Mouse (Mus musculus): ENCODE data around the gene Efnb3. TPM values are rescaled to one million over a fixed set of nuclear protein-coding genes. Genes with fewer than 3 reads are reported as not detected.
"Not testable (repeated sequence)": the region's sequence is repeated elsewhere in the genome, so short reads cannot be mapped to it uniquely, and the experiment has no call there.

Gene Efnb3
- polyA plus RNA-seq, 1 experiment from 2014 or later: 0.27 TPM

DNA sequence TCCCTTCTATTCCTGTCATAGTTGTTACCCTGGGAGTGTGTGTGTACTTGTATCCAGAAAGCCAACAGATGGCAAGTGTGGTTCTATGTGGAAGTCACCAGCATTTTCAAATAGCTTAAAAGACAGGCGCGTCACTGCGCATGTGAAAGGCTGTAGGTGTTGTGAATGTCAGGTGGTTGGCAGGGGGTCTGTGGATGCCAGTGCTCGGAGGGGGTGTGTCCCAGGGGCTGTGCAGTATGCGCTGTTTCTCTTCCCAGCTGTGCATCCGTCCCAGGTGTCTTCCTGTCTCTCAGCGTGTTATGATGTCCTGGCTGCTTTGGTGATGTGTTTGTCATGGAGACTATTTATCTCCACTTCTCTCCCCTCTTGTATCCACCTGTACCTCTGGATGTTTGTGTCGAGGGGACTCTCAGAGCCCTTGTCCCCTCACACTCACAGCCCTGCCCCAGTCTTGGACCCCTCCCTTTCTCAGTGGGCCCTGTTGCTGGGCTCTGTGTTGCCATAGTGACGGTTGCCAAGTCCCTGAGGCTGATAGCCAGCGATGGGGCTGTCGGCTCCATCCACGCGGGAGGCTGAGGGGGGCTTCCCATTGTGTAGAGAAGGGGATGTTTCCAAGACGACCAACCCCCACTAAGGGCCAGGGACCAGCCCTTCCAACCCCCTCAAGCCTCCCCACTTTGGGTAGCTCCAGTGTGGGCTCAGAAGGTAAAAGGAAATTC lies 7.2 kb downstream of the Efnb3 start:
- POLR2A ChIA-PET: no interaction called here
- in situ Hi-C loops (cut with MboI; ENCODE audit: low pct_unique_long_range_greater_than_20kb): no loop called here
- DNase-seq (ENCODE audit: low read depth, low spot score) (no peak), ATAC-seq (no peak)
- TF ChIP-seq CTCF (IDR thresholded peaks at IDR 0.05): no peak
- CTCF ChIA-PET: no interaction called here
- H3K27me3 ChIP-seq: no peaks in the 10 kb centered on the region

DNA sequence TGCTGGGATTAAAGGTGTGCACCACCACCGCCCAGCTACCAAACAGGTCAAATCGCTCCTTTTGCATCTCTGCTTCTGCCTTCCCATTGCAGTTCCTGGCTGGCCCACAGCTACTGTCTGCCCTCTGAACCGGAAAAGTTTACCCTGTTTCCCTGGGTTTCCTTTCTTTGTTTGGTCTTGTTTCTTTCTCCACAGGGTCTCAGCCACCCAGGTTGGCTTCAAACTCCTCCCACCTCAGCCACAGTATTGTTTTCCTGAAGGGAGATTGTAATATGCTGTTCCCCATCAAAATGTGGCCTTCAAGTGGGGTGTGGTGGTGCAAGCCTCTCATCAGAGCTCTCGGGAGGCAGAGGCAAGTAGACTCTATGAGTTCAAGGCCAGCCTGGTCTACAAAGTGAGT lies 8.7 kb downstream of the Efnb3 start:
- in situ Hi-C loops (cut with MboI; ENCODE audit: low pct_unique_long_range_greater_than_20kb): no loop called here
- ChIA-PET POLR2A (no interaction called here), CTCF (no interaction called here)
- TF ChIP-seq CTCF (IDR thresholded peaks at IDR 0.05): no peak
- no peaks in the 10 kb centered on the region for H3K27me3 ChIP-seq
- DNase-seq (ENCODE audit: low read depth, low spot score) (no peak), ATAC-seq (no peak)

DNA sequence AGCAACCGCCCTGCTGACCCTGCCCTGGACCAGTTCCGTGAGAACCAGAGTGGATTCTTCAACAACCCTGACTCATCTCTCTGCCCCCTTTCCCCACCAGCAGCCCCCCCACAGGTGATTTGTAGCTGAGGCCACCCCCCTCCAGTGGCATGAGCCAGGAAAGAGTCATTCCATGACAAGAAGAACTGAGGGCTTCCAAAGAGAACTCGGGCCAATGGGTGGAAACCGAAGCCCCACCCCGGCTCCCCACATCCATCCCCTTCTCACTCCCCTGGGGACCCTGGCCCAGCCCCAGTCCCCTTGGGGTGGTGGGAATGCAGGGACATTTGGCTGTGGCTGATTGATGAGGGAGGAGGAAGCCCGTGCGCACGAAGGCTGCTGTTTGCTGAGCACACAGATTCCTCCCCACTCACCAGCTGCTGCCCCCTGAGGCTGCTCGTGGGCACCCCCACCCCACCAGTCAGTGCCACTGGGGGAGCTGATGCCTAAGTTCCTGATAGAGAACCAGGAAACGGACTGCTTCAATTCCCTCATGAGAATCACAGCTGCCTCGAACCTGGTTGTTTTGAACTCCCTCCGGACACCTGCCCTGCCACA lies 10.8 kb downstream of the Efnb3 start, which contains the start of gene Dnah2:
Gene Dnah2, minus strand, starts transcription at position 51 of the 597 bp plus-strand sequence.
- ATAC-seq: no peak
- no peak for TF ChIP-seq CTCF (IDR thresholded peaks at IDR 0.05)
- POLR2A ChIA-PET: no interaction called here
- no peaks in the 10 kb centered on the region for H3K27me3 ChIP-seq
- in situ Hi-C loops (cut with MboI; ENCODE audit: low pct_unique_long_range_greater_than_20kb): no loop called here
- no peak for DNase-seq (ENCODE audit: low read depth, low spot score)
- CTCF ChIA-PET: no interaction called here

DNA sequence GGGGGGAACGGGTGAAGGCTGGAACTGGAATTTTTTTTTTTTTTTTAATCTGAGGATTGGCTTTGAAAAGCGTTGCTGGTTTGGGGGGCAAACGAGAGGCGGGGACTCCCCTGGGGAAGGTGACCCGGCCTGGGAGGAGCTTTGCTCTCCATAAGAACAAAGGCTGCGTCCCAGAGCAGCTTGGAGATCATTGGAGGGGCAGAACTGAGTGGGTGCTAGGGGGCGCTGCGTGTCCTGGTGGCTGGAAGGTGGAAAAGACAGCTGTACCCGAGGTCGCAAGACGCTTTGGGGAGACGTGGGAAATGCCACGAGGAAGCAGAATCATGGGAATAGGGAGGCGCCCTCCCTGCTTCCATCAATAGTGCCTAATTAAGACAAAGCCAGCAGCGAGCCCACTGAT lies 12.9 kb downstream of the Efnb3 start:
- in situ Hi-C loops (cut with MboI; ENCODE audit: low pct_unique_long_range_greater_than_20kb): no loop called here
- no peak for TF ChIP-seq CTCF (IDR thresholded peaks at IDR 0.05)
- CTCF ChIA-PET: interaction anchor here (0.8 to 2.6 kb wide), 11 partner anchors 11 to 109 kb away, joined by 3 to 10 read pairs (median 4); partner anchors contain the start of genes Trp53 and Wrap53
- H3K27me3 ChIP-seq: no peaks in the 10 kb centered on the region
- POLR2A ChIA-PET: interaction anchor here (1.3 to 1.8 kb wide), 3 partner anchors 33 to 115 kb away, joined by 4 to 5 read pairs (median 4); partner anchors contain the start of genes Mpdu1, Trp53 and Wrap53
- no peak for DNase-seq (ENCODE audit: low read depth, low spot score)
- ATAC-seq: peak; percentile 45

DNA sequence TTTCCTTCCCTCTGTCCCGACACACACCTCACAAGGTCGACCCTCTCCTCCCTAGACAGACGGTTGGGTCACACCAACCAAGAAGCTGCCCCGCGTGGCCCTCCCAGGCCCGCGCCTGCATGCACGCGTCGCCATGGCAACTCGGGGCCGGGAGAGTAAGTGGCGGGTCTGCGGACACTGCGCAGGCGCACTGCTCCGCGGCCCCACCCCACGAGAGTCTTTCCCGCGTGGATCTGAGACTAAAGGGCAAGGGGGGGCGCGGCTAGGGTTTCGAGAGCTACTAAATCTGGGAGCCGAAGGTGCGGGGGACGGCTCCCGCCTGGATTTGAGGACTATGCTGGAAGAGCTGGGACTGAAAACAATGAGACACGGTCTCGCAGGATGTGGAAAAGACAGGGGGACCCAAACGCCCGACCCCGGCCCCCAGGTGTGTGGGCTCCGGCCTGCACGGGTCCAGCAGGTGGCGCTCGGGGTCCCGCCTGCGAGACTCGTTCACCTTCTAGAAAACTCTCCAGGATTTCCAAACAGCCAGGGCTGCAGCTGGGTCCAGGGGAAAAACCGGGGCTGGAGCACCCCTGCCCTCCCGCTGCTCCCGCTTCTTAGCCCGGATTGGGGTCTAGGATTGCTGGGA lies 13.5 kb downstream of the Efnb3 start:
- no peaks in the 10 kb centered on the region for H3K27me3 ChIP-seq
- peak; percentile 44 for ATAC-seq
- peak; percentile 9 for DNase-seq (ENCODE audit: low read depth, low spot score)
- TF ChIP-seq CTCF (IDR thresholded peaks at IDR 0.05): peak; percentile 95
- ChIA-PET CTCF (interaction anchor here (0.8 to 2.6 kb wide), 8 partner anchors 14 to 110 kb away, joined by 3 to 10 read pairs (median 4); partner anchors contain the start of genes Trp53 and Wrap53), POLR2A (interaction anchor here (0.7 to 1.8 kb wide), 4 partner anchors 33 to 116 kb away, joined by 4 to 5 read pairs (median 4); partner anchors contain the start of genes Mpdu1, Trp53 and Wrap53)
- in situ Hi-C loops (cut with MboI; ENCODE audit: low pct_unique_long_range_greater_than_20kb): no loop called here

DNA sequence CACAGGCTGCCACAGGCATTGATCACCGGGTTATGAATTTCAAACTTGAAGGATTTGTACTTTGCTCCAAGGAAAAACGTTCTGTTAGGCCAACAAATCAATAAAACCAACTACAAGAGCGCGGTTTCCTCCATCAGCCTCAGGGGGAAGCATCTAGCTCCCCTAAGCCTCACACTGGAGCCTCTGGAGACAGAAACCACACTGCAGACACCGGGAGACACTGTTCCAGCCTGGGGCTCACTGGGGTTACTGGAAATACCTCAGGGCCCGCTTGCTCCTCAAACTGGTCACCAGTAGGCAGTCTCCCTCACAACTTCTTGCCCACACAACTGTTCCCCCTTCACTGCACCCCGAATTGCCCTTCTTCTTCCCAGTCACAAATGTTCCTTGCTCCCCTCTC lies 14.0 kb downstream of the Efnb3 start:
- TF ChIP-seq CTCF (IDR thresholded peaks at IDR 0.05): no peak
- ATAC-seq (no peak), DNase-seq (ENCODE audit: low read depth, low spot score) (no peak)
- in situ Hi-C loops (cut with MboI; ENCODE audit: low pct_unique_long_range_greater_than_20kb): no loop called here
- ChIA-PET POLR2A (interaction anchor here (0.7 to 1.8 kb wide), 2 partner anchors 54 to 105 kb away, joined by 4 read pairs; no protein-coding TSS in a partner anchor), CTCF (interaction anchor here (1.2 to 2.6 kb wide), 5 partner anchors 15 to 110 kb away, joined by 3 to 10 read pairs (median 6); partner anchors contain the start of genes Trp53 and Wrap53)
- H3K27me3 ChIP-seq: no peaks in the 10 kb centered on the region

DNA sequence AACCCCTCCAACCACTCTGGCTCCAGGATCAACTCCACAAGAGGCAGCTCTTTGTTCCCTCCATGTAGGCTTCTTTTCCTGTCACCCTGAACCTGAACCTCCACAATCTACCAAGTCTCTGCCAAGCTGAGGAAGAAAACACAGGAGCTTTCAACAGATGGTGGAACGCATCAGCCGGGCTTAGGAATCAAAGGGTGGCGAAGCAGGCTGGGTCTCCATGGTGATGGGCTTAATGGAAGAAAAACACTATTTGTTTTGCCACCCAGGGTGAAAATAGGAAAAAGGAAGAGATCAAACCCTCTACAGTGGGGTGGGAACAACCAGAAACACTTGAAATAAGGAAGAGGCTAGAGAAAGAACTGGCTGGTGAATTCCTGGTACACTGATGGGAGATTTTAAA lies 16.4 kb downstream of the Efnb3 start:
- ChIA-PET CTCF (no interaction called here), POLR2A (no interaction called here)
- no peaks in the 10 kb centered on the region for H3K27me3 ChIP-seq
- no peak for DNase-seq (ENCODE audit: low read depth, low spot score)
- TF ChIP-seq CTCF (IDR thresholded peaks at IDR 0.05): no peak
- ATAC-seq: no peak
- in situ Hi-C loops (cut with MboI; ENCODE audit: low pct_unique_long_range_greater_than_20kb): no loop called here

DNA sequence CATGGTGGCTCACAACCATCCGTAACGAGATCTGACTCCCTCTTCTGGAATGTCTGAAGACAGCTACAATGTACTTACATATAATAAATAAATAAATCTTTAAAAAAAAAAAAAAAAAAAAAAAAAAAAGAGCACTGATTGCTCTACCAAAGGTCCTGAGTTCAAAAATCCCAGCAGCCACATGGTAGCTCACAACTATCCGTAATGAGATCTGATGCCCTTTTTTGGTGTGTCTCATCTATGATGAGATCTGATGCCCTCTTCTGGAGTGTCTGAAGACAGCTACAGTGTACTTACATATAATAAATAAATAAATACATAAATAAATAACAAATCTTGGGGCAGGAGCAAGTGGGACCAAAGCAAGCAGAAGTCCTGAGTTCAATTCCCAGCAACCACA lies 18.3 kb downstream of the Efnb3 start:
- ChIA-PET CTCF (interaction anchor here (1.0 kb wide), 1 partner anchor 12 kb away, joined by 3 read pairs; no protein-coding TSS in a partner anchor), POLR2A (interaction anchor here (1.7 kb wide), 1 partner anchor 10 kb away, joined by 3 read pairs; no protein-coding TSS in a partner anchor)
- in situ Hi-C loops (cut with MboI; ENCODE audit: low pct_unique_long_range_greater_than_20kb); DNase-seq (ENCODE audit: low read depth, low spot score); H3K27me3 ChIP-seq; ATAC-seq: not testable (repeated sequence)

DNA sequence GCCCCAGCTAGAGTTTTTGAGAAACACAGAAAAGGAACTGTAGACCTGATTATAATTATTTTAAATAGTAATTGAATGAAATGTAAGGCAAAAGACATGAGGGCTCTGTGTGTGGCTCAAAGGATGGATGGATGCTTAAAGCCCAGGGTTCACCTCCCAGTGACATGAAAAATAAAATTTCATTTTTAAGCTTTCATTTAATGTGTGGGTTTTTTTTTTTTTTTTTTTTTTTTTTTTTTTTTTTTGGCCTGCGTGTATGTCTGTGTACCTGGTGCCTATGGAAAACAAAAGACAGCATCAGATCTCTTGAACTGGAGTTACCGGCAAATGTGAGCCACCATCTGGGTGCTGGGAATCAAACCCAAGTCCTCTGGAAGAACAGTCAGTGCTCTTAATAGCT lies 19.3 kb downstream of the Efnb3 start:
- TF ChIP-seq CTCF (IDR thresholded peaks at IDR 0.05): no peak
- POLR2A ChIA-PET: interaction anchor here (0.7 to 1.7 kb wide), 2 partner anchors 9 to 187 kb away, joined by 3 read pairs; no protein-coding TSS in a partner anchor
- in situ Hi-C loops (cut with MboI; ENCODE audit: low pct_unique_long_range_greater_than_20kb): no loop called here
- peaks cover 6% of the 10 kb centered on the region for H3K27me3 ChIP-seq
- ATAC-seq: no peak
- DNase-seq (ENCODE audit: low read depth, low spot score): no peak
- CTCF ChIA-PET: no interaction called here

DNA sequence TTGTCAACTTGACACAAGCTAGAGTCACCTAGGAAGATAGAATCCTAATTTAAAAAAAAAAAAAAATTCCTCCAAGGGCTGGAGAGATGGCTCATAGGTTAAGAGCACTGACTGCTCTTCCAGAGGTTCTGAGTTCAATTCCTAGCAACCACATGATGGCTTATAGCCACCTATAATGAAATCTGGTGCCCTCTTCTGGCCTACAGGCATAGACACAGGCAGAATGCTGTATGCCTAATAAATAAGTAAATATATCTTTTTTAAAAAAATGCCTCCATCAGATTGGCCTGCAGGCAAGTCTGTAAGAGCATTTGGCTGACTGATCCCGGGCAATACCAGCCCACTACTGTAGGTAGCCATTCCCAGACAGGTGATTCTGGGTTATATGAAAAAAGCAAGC lies 25.0 kb downstream of the Efnb3 start:
- ATAC-seq: no peak
- in situ Hi-C loops (cut with MboI; ENCODE audit: low pct_unique_long_range_greater_than_20kb): no loop called here
- CTCF ChIA-PET: no interaction called here
- peaks cover 6% of the 10 kb centered on the region for H3K27me3 ChIP-seq
- no peak for DNase-seq (ENCODE audit: low read depth, low spot score)
- TF ChIP-seq CTCF (IDR thresholded peaks at IDR 0.05): peak; percentile 56
- POLR2A ChIA-PET: interaction anchor here (1.0 kb wide), 1 partner anchor 23 kb away, joined by 5 read pairs; no protein-coding TSS in a partner anchor

All from Patski (cell line).